Mouse (Mus musculus) intestine, embryonic 14.5 days (tissue): ENCODE results near the gene Rbfox1. TPM values are rescaled to one million over a fixed set of nuclear protein-coding genes. Genes with fewer than 3 reads are reported as not detected.

Experiments
- ATAC-seq: fragments of 200-750 bp; cut with Nextera tagmentation; replicated peaks from 2 replicates; pipeline ENCODE4 v1.8.0; 2017; ENCODE audit warnings: low read depth, moderate number of reproducible peaks, moderate TSS enrichment, moderate library complexity; ENCODE audit not compliant: low FRiP score, low TSS enrichment
- DNase-seq: peaks from one replicate; pipeline ENCODE4 v3.0.0-alpha.2; 2018; ENCODE audit warnings: low spot score
- H3K27ac ChIP-seq: fragments of 300-500 bp; sonication (generic); 2 replicates; pipeline ENCODE4 v1.5.1; 2014; ENCODE audit warnings: low read depth, mild to moderate bottlenecking, control low read depth
- H3K27me3 ChIP-seq: fragments of 300-500 bp; sonication (generic); replicated peaks from 2 replicates; pipeline ENCODE4 v1.6.1; 2014; ENCODE audit warnings: low read length, control low read depth; ENCODE audit not compliant: control insufficient read depth, insufficient read depth
- H3K36me3 ChIP-seq: fragments of 300-500 bp; sonication (generic); 2 replicates; pipeline ENCODE4 v1.6.1; 2014; ENCODE audit warnings: low read length, control low read depth; ENCODE audit not compliant: control insufficient read depth, insufficient read depth
- H3K4me1 ChIP-seq: fragments of 300-500 bp; sonication (generic); replicated peaks from 2 replicates; pipeline ENCODE4 v1.6.1; 2014; ENCODE audit warnings: low read length, control low read depth, mixed read lengths; ENCODE audit not compliant: control insufficient read depth, insufficient read depth
- H3K4me2 ChIP-seq: fragments of 300-500 bp; sonication (generic); 2 replicates; pipeline ENCODE4 v1.6.1; 2014; ENCODE audit warnings: low read length
- H3K4me3 ChIP-seq: fragments of 300-500 bp; sonication (generic); 2 replicates; pipeline ENCODE4 v1.5.1; 2014; ENCODE audit warnings: low read depth, low read length, control low read depth, mixed read lengths
- H3K9ac ChIP-seq: fragments of 300-500 bp; sonication (generic); 2 replicates; pipeline ENCODE4 v1.6.1; 2014; ENCODE audit warnings: mild to moderate bottlenecking, low read length
- H3K9me3 ChIP-seq: fragments of 300-500 bp; sonication (generic); 2 replicates; pipeline ENCODE4 v1.6.1; 2016; ENCODE audit warnings: low read length, control low read depth; ENCODE audit not compliant: control insufficient read depth
- WGBS: fragments of 180-500 bp; shearing (Covaris S2); extraction: QIAGEN DNeasy Blood & Tissue Kit; methylation state at CpG from one replicate; pipeline ENCODE4 v1.1.7; 2014; 5-methylcytosine and 5-hydroxymethylcytosine counted together
- polyA plus RNA-seq: library from polyadenylated mRNA; unstranded; fragments of >200 nt; fragmentation: Nextera tagmentation; extraction: Ambion mirVana; gene quantifications from 2 replicates; pipeline ENCODE4 v1.2.1, GENCODE M21; 2014

Rbfox1 gene
- polyA plus RNA-seq, 1 experiment from 2014 or later = 3.3 TPM

- Histone ChIP-seq H3K4me2 (no peak overlapping the region), H3K36me3 (no peaks in the 10 kb centered on the region), H3K27ac (no peak overlapping the region), H3K4me1 (no peaks in the 10 kb centered on the region), H3K9ac (no peak overlapping the region), H3K27me3 (no peaks in the 10 kb centered on the region), H3K9me3 (no peaks in the 10 kb centered on the region), H3K4me3 (no peak overlapping the region)
- 60% methylated on average over 4 of the region's 4 CpGs for WGBS
- ATAC-seq = no peak
- DNase-seq = no peak
Observed at GRCm38 (mm10) chr16:7251696-7252095, 1366.5 kb downstream of the Rbfox1 start.

- no peaks in the 10 kb centered on the region for H3K27me3 ChIP-seq
- no peaks in the 10 kb centered on the region for H3K9me3 ChIP-seq
- ATAC-seq (no peak), DNase-seq (no peak)
- no peak overlapping the region for H3K27ac ChIP-seq
- H3K4me1 ChIP-seq = no peaks in the 10 kb centered on the region
- H3K9ac ChIP-seq = no peak overlapping the region
- H3K4me2 ChIP-seq = no peak overlapping the region
- H3K4me3 ChIP-seq = no peak overlapping the region
- no peaks in the 10 kb centered on the region for H3K36me3 ChIP-seq
- WGBS = 91% methylated on average over 4 of the region's 4 CpGs
Observed at GRCm38 (mm10) chr16:7257366-7257765, 1372.2 kb downstream of the Rbfox1 start.

DNA sequence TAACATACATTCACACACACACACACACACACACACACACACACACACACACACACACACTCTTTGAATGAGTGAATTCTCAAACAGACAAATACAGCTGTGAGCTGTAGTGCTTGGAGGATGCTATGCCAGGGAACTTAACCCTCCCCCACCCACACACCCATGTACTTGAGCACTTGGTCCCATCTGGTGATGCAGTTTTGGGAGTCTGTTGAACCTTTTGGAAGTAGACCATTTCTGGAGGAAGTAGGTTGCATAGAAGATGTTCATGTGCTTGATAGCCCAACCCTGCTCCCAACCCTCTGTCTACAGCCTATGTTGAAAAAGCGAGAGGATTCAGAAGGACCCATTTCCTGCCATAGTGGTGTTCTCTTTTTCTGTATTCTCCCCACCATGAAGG lies 1378.1 kb downstream of the Rbfox1 start:
- H3K9me3 ChIP-seq = no peaks in the 10 kb centered on the region
- DNase-seq = no peak
- no peak for ATAC-seq

GRCm38 (mm10) chr16:7265715-7266114 lies 1380.6 kb downstream of the Rbfox1 start:
- ATAC-seq (no peak), DNase-seq (no peak)
- H3K9ac ChIP-seq = no peak overlapping the region
- H3K4me3 ChIP-seq = no peak overlapping the region
- no peak overlapping the region for H3K27ac ChIP-seq
- no peaks in the 10 kb centered on the region for H3K9me3 ChIP-seq
- no peaks in the 10 kb centered on the region for H3K4me1 ChIP-seq
- H3K4me2 ChIP-seq = no peak overlapping the region
- H3K36me3 ChIP-seq = no peaks in the 10 kb centered on the region
- no peaks in the 10 kb centered on the region for H3K27me3 ChIP-seq

More for the DNA sequence above, 1378.1 kb downstream of the Rbfox1 start:
- Histone ChIP-seq H3K4me2 (no peak overlapping the region), H3K27me3 (no peaks in the 10 kb centered on the region), H3K4me1 (no peaks in the 10 kb centered on the region), H3K9ac (no peak overlapping the region), H3K27ac (no peak overlapping the region), H3K4me3 (no peak overlapping the region), H3K36me3 (no peaks in the 10 kb centered on the region)
- WGBS = 79% methylated on average over 1 of the region's 1 CpGs

DNA sequence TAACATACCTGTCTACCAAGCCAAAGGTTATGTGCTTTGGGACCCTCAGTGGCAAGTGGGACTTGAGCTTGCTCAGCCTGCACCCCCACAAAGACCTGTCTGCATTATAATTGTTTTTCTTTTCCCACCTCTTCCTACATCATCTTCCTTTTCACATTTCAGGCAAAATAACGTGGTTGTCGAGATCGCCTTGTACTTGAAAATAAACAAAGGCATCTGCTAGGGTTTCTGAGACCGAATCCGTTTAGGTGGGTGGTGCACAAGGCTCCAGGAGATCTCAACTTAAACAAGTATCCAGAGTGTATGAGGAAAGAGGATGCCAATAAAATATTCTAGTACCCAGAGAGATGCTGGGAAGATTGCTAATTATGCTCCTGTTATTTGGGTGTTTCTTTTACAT lies 1390.3 kb downstream of the Rbfox1 start:
- DNase-seq (no peak), ATAC-seq (no peak)
- 90% methylated on average over 5 of the region's 5 CpGs for WGBS
- Histone ChIP-seq H3K4me2 (no peak overlapping the region), H3K4me3 (no peak overlapping the region), H3K9me3 (no peaks in the 10 kb centered on the region; the same call in 1 of the 2 replicates), H3K36me3 (no peaks in the 10 kb centered on the region), H3K27ac (no peak overlapping the region), H3K4me1 (no peaks in the 10 kb centered on the region), H3K9ac (no peak overlapping the region), H3K27me3 (no peaks in the 10 kb centered on the region)

GRCm38 (mm10) chr16:7275901-7276300 lies 1390.7 kb downstream of the Rbfox1 start:
- Histone ChIP-seq H3K4me2 (no peak overlapping the region), H3K36me3 (no peaks in the 10 kb centered on the region), H3K27ac (no peak overlapping the region), H3K4me1 (no peaks in the 10 kb centered on the region), H3K4me3 (no peak overlapping the region), H3K9ac (no peak overlapping the region), H3K27me3 (no peaks in the 10 kb centered on the region), H3K9me3 (no peaks in the 10 kb centered on the region; the same call in 1 of the 2 replicates)
- ATAC-seq (no peak), DNase-seq (no peak)
- WGBS = 50% methylated on average over 1 of the region's 1 CpGs

DNA sequence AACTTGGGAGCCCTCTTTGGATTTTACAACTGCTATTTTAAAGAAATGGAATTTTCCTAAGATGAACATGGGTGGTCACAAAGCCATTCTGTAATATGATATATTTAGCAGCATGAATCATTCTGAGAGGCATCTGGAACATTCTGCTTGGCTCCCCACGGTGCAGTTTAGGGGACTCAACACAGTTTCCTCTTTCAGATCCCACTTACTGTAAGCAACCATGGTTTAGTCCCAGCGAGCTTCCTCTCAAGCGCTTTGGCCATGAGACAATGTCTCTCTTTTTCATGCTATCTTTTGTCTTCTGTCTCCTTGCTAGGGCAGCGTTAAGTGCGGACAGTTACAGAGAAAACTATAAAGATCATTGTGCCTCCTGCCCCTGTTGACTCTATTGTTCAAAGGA lies 1394.4 kb downstream of the Rbfox1 start:
- no peak overlapping the region for H3K27ac ChIP-seq
- WGBS = 64% methylated on average over 5 of the region's 5 CpGs
- DNase-seq = no peak
- H3K9ac ChIP-seq = no peak overlapping the region
- no peaks in the 10 kb centered on the region for H3K27me3 ChIP-seq
- no peaks in the 10 kb centered on the region for H3K4me1 ChIP-seq
- H3K9me3 ChIP-seq = no peaks in the 10 kb centered on the region; the same call in 1 of the 2 replicates
- no peak overlapping the region for H3K4me2 ChIP-seq
- no peaks in the 10 kb centered on the region for H3K36me3 ChIP-seq
- H3K4me3 ChIP-seq = no peak overlapping the region
- no peak for ATAC-seq

GRCm38 (mm10) chr16:7282257-7282656 lies 1397.1 kb downstream of the Rbfox1 start:
- ATAC-seq = no peak
- Histone ChIP-seq H3K4me1 (no peaks in the 10 kb centered on the region), H3K27me3 (no peaks in the 10 kb centered on the region)

DNA sequence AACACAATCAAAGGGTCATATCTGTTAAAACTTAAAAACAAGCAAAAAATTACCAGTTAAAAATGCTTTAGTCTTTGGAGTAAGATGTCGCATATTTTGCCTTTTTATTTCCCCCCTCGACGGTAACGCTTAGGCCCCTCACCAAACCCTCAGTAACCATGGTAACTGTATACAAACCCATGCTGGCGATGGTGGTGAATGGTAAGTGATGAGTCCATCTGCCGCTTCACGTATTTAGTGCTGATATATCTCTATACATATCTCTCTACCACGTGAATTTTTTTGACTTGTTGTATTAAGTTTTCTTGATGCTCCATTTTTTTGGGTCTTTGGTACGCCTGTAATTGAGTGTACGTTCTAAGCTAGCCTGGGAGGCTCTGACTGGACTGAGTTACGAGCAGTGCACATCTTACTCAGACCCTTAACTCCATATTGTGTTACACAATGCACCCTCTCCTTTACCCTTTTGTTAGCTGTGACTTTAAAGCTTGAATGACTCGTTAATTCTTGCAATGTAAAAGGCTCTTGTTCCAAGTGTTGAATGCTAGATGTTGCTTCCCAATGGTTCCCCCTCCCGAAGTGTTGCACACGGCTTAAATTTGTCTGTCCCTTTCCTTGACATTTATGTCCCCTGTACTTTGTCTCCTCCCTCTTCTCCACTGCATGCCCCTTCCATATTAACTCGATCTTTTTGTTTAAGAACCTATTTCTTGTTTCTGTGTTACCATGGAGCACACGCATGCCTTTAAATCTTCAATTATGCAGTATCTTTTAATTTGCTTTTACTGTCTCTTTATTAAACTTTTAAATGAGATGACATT lies 1408.0 kb downstream of the Rbfox1 start:
- H3K9ac ChIP-seq = no peak overlapping the region
- no peaks in the 10 kb centered on the region for H3K9me3 ChIP-seq
- 87% methylated on average over 16 of the region's 16 CpGs for WGBS
- no peaks in the 10 kb centered on the region for H3K4me1 ChIP-seq
- H3K36me3 ChIP-seq = no peaks in the 10 kb centered on the region
- H3K4me3 ChIP-seq = no peak overlapping the region
- ATAC-seq (no peak), DNase-seq (no peak)
- no peak overlapping the region for H3K4me2 ChIP-seq
- no peak overlapping the region for H3K27ac ChIP-seq
- no peaks in the 10 kb centered on the region for H3K27me3 ChIP-seq

More at GRCm38 (mm10) chr16:7282257-7282656, 1397.1 kb downstream of the Rbfox1 start:
- H3K4me2 ChIP-seq = no peak overlapping the region
- H3K36me3 ChIP-seq = no peaks in the 10 kb centered on the region
- 84% methylated on average over 7 of the region's 7 CpGs for WGBS
- no peak overlapping the region for H3K4me3 ChIP-seq
- H3K27ac ChIP-seq = no peak overlapping the region
- H3K9ac ChIP-seq = no peak overlapping the region
- DNase-seq = no peak
- H3K9me3 ChIP-seq = no peaks in the 10 kb centered on the region
